Mouse (Mus musculus) retina, adult 2 months (tissue): ENCODE results near the gene Arl8b.

Experiments used
- DNase-seq: peaks from one replicate; pipeline ENCODE4 v3.0.0-alpha.2; 2012; ENCODE audit warnings: low read depth, low spot score

Gene Arl8b

DNA sequence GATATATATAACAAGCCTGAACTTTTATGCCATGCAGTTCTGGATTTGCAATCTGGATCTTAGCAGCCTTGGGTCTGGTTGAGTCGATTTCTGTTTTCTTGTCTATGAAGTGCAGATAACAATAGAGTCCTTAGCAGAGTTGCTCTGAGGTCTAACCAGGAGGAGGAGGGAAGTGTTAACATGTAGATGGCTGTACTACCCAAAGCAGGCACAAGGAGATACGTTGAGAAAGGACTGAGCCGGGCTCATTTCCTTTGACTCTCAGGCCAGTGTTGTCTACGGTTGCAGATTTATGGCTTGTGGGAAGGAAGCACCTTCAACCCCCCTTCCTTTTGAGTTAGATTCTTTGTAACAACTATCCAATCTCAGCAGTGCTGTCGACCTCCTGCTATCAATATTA lies 1.9 kb downstream of the Arl8b start:
- no peak for DNase-seq

DNA sequence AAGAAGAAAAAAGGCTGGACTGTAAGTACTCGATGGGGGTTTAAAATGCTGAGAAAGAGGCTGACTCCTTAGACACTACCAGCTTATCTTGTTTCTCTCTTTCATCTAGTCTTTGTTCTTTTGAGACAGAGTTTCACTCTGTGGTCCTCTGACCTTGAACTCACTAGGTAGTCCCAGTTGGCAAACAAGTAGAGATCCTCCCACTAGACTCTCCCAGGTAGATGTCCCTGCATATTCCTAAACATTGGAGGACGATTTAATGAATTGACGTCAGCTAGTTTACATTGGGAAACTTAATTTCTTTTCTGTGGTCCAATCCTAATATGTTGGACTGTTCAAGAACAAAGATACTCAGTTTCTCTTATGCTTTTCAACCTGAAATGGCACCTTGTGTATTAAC lies 2.7 kb downstream of the Arl8b start:
- DNase-seq, result no peak

DNA sequence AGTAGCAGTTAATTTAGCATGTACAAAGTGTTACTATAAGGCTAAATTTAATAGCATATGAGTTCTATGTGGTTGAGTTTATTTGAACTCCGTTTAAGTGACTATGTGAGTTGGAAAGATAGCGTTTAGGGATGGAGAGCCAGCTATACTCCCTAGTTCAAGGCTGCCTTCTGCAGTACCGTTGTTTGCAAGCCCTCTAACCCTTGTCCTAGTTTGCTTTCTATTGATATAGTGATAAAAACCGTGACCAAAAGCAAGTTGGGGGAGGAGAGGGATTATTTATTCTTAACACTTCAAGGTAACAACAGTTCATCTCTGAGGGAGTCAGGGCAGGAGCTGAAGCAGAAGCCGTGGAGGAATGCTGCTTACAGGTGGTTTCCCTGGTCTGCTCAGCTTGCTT lies 8.6 kb downstream of the Arl8b start:
- DNase-seq, result no peak

DNA sequence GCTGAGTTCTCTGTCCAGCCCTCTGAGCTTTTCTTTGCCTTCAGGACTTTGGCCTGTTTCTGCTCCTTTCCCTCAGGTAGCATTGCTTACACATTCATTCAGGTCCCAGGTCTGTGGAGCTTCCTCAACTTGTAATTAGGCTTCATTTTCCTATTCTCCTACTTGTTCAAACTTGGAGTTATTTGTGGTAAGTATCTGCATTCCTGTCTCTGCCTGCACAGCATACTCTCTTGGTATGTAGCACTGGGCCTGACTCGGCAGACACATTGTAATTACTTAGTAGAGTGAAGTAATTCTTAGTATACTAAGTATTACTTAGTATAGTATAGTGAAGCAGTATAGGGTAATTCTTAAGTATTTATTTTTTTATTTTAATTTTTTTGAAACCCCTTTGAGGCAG lies 13.0 kb downstream of the Arl8b start:
- no peak for DNase-seq

DNA sequence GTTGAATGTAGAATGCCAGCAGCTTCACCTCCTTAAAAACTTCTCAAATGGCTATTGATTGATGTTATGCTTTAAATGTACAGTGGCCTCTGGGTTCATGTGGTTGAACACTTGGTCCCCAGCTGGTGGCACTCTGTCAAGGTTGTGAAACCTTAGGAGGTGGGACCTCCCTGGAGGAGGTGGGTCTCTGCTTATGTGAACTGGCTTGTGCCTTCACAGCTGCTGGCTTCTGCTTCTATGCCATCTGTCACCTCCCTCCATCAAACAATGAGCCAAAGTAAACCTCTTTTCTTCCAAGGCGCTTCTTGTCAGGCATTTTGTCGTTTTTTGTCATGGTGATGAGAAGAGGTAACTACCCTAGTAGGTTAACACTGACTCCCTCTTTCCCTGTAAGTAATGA lies 13.8 kb downstream of the Arl8b start:
- DNase-seq, result no peak

DNA sequence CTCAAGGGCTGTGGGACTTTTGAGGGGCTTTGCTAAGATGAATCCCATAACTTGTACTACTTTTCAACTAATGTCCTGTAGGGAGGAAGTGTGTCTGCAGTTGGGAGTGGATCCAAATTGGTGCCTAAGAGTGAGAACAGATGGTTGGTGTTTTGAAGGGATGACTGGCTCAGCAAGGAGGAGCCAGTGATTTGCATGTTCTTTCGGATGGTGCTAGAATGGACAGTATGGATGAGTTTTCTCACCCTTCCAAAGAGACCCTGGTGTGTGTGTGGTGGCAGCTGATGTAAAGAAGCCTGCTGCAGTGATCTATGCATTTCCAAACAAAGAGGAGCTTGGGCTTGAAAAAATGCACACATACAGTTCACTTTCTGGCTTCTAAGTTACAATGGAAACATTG lies 22.3 kb downstream of the Arl8b start:
- DNase-seq, result no peak

DNA sequence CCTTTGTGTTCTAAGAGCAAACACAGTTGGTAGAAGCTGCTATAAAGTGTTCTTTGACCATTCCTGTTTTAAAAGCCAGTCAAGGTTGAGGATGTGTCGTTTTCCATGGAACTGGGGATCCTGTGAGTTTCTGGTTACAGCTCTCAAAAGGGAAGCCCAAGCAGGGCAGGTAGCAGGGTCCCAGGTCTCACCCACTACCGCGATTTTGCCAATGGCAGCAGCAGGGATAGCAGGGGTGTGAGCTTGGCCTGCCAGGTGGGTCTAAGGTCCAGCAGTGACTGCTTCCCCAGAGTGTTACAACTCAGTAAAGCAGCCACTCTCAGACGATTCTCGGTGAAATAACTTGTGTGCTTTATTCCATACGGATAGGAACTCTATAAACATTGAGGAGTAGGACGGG lies 23.0 kb downstream of the Arl8b start:
- no peak for DNase-seq

DNA sequence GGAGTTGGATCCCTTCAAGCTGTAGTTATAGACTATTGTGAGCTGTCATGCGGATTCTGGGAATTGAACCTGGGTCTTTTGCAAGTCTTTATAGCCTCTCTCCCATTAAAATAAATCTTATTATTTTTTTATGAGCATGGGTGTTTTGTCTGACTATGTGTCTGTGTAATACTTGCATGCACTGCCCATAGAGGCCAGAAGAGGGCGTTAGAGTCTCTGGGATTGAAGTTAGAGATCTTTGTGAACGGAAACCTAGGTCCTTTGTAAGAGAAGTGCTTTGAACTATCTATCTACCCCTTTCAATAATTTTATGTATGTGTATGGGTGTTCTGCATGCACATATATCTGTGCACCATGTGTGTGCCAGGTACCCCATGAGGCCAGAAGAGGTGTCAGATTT lies 24.5 kb downstream of the Arl8b start:
- DNase-seq, result no peak

DNA sequence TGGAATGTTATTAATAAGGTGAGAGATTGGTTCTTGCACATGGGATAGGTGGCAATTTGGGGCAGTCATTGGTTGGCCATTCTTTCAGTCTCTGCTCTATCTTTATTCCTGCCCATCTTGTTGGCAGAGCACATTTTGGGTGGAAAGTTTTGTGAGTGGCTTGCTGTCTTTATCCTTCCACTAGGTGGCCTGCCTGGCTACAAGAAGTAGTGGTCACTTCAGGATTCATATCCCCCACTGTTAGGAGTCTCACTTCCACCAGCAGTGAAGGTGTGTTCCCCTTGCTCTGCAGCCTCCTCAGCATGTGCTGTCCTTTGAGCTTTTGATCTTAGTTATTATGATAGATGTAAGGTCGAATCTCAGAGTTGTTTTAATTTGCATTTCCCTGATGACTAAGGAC lies 25.9 kb downstream of the Arl8b start:
- no peak for DNase-seq

DNA sequence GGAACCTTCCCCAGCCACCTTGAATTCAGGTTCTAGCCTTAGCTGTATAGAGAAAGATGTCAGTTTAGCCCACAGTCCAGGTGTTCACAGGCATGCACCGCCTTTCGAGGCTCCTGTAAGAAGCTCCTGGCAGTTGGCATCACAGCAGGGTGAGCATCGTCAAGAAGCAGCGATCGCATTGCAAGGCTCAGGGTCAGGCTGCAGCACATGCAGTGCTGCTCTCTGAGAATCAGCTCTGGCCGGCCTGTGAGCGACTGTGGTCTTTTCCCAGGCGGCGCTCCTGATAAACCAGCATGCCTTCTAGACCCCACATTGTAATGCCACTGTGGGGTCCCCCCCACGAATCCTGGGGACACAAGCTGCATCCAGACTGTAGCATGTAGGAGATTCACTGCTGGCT lies 27.3 kb downstream of the Arl8b start:
- DNase-seq, result no peak

DNA sequence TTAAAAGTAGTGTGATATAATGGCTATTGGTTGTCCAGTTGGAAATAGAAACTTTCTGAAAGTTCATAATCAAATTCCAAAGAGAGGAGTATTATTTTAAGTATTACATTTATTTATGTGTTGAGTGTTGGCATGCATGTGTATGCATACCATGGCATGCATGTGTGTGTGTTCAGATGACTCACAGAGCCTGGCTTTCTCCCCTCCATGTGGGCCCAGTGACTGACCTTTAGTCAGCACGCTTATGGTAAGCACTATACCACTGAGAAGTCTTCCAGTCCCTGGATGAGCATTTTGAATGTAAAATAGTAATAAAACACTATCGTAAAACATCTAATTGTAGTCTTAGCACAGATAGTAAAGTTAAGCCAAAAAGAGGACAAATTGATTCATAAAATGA lies 29.2 kb downstream of the Arl8b start:
- no peak for DNase-seq

DNA sequence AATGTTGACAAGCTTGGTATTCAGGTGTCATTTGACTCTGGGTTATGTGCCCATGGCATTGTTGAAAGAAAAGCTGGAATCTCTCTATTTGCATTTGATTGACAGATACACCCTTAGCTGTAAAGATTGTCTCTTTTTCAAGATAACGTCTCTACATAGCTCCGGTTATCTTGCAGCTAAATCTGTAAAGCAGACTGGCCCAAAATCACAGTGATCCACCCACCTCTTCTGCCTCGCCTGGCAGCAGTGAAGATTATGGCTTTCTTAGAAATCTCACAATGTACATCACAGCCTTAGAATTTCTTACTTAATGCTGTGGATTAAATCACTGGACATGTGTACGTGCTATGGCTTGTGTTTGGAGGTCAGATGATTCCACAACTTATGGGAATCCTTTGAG lies 34.6 kb downstream of the Arl8b start:
- no peak for DNase-seq

DNA sequence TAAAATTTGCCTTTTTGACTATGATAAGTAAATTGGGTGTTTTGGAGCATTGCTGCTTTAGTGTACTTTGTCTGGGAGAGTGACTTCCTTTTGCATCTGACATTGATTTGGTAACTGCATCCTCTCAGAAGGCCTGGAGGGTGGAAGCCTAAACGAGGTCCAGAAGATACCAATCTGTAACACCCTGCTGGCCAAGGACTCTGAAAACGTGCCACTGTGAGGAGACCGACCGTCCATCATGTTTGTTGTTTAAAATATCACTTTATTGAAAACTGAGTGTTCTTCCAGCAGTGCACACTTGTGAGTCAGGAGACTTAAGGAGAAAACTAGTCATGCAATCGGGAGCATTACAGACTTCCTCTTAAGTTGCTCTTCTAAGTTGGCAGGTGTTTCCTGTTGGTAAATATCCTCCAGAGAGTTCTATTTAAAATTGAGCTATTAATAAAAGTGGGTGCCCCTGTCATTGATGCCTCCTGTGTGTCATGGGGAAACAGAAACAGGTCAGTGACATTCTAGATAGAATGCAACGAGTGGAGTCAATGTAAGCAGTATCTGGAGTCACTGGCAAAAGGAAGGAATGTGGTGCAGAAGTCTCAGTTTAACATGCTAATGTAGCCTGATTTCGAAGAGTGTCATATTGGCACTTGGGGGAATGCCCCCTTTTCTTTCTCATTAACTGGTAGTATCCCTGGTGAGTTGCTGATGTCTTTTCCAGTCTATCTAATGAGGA lies 42.1 kb downstream of the Arl8b start:
- no peak for DNase-seq

DNA sequence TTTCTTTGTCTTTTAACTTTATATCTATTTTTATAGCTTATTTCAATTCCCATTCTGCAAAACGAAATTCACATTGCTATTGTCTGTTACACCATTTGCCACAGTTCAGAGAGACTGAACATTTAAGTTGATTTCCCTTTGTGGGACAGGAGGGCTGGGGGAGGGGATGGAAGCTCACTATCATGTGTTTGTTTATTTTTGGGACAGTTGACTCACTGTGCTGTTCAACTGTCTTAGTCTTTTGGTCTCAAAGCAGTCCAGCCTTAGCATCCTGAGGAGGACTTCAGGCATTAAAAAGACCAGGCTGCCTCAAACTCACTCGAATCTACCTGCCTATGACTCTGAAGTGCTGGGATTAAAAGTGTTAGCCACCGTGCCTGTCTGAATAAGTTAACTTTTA lies 43.2 kb downstream of the Arl8b start:
- no peak for DNase-seq

DNA sequence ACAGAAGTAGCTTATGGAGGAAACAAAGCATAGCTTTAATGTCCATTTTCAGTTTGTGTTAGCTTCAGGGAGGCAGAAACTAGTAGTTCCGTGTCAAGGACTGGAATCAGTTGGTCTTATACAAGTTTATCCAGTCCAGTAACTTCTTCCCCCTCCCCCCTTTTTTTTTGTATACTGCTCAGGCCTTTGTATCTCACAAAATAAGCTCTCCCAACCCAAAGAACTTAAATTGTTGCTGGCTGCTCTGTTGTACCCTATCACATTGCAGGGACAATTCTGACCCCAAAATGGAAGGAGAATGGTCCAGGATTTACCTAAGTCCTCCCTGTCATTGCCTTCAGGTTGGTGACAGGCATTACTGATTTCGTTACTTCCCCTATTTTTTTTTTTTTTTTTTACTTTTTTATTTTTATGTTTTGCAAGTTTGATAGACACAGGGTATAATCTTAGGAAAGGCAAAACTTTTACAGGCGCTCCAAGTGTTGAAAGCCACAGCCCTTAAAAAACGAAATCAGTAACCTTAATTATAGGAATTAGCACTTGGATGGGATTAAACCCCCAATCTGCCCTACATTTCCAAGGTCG lies 44.5 kb downstream of the Arl8b start:
- no peak for DNase-seq

DNA sequence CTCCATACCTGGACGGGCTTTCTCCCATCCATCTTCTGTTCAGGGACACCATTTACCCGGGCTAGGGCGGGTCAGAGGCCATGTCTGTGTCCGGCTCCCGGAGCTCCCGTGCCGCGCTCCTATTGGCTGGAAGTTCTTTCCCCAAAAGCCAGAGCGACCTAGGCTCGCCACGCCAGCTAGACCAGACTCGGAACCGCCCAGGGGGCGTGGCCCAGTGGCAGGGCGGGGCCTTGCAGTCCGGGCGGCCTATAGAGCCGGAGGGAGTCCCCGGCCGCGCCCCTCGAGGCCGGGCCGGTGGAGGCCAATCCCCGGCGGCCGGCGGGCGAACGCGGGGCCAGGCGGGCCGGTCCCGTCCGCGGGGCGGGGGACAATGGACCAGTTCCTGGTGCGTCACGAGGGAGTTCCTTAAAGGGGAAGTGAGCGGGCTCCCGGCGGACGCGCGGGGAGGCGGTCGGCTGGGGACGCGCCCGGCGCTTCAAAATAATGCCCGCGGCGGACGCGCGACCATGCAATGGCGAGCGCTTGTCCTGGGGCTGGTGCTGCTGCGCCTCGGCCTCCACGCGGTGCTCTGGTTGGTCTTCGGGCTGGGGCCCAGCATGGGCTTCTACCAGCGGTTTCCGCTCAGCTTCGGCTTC lies 45.5 kb downstream of the Arl8b start, which contains the start of gene Edem1:
Gene Edem1, plus strand, starts transcription at position 408 of the 635 bp plus-strand sequence.
- DNase-seq, result peak; percentile 77

DNA sequence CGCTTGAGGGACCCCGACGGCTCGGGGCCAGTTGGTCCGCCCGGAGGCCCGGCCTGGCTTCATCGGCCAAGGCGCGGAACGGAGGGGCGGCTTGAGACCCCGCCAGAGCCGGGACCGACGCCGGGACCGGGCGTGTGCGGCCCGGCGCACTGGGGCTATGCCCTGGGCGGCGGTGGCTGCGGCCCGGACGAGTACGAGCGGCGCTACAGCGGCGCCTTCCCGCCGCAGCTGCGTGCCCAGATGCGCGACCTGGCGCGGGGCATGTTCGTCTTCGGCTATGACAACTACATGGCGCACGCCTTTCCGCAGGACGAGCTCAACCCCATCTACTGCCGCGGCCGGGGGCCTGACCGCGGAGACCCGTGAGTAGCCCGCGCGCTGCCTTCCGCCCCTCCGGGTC lies 46.0 kb downstream of the Arl8b start:
- no peak for DNase-seq

DNA sequence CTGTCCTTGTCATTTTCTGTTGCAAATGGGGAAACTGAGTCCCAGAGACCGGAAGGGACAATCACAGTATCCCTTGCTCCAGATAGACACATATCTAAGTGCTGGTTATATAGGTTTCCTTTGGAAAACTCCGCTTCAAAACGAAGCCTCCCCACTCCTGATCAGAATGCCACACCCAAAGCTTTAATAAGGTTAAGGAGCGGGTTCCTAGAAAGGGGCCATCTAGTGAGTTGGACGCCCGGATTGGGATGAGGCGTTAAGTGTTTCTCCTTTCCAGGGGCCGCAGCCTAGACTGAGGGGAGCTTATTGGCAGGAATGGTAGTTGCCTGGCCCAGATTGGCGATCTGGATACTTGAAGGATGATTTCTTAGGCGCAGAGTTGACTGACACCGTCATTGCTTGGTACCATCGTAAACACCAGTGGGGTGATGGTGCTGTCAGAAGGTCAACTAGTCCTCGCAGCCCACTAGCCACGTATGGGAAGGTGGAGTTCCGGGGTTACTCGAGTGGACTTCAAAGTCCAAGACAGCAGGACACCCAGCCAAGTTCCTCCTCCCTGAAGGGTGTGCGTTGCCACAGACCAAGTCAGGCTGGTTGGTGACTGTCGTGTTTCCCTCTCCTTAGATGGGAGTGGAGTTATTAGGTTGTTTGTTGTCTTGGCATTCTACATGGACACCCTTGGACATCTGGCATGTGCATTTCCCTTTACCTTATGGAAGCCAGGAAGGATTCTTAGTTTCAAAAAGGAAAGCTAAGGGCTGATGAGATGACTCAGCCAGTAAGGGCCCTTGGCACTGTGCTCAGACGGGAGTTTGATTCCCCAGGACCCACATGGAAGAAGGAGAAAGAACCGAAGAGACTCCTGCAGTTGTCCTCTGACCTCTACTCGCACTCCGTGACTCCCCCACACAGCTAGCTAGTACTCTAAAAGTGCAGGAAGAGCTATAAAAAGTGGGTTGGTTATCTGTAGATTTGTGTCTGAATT lies 46.8 kb downstream of the Arl8b start:
- no peak for DNase-seq

DNA sequence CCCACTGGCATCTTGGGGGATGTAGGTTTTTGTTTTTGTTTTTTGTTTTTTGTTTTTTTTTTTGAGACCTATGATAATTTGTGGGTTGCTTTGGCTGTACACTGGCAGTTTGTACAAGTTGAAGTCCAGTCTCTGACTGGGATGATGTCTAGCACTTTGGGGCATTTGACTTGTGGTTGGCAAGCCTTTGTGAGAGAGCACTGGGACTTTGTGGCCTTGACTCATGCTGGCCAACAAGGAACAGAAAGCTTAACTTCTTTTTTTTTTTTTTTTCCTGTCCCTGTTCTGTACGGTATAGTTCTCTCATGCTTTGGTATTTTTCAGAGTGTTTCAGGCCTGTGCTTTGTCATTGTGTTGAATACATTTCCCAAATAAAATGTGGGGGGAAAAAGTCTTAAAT lies 49.3 kb downstream of the Arl8b start:
- no peak for DNase-seq

DNA sequence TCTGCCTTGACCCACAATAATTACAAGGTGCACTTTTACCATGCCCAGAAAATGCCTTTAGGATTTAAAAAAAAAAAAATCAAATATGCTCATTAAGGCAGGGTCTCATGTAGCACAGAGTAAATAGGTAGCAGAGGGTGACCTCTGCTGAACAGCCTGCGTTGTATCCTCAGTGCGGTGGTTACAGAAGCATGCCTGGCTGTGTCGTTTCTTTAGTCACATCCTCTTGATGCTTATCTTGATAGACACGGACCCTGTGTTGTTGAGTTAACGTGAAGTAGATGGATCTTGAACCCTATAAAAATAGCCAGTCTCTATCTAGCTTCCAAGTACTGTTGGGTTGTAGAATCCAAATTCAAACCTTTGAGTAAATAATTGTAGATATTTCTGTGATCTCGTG lies 50.1 kb downstream of the Arl8b start:
- no peak for DNase-seq

DNA sequence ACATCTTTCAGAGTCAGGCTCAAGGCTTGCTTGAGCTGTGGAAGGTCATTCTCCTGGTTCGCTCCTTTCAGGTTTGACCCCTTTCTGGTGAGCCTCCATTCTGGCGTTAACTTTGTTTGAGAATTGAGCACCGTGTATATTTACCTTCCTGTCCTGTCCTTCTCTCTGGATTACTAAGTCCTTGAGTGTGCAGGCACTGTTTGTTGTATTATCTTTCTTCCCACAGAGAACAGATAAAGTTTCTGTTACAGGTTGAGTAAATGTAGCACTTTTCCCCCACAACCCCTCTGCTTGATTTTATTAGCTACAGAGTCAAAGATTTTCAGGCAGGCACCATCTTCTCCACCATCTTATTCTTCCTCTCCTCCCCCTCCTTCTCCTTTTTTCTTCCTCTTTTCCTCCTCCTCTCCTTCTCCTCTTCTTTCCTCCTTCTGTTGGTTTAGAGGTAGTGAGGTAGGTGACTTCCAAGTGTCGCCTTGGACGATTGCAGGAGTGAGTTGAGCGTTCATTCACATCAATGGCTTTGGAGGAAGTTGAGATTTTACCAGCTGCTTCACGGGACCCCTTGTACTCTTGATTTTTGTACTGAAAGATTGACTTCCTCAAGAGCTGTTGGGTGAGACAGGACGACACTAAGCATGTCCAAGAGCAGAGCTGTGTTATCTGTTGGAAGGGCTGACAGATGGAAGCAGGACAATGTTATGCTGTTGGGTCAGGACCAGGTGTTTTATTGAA lies 51.2 kb downstream of the Arl8b start:
- no peak for DNase-seq
